Mouse (Mus musculus) retina, postnatal 7 days (tissue): ENCODE data around the gene Pga5.

ENCODE experiments used
- DNase-seq: peaks from one replicate; pipeline ENCODE4 v3.0.0-alpha.2; 2012; ENCODE audit warnings: low read depth, low spot score

Pga5 gene

DNA sequence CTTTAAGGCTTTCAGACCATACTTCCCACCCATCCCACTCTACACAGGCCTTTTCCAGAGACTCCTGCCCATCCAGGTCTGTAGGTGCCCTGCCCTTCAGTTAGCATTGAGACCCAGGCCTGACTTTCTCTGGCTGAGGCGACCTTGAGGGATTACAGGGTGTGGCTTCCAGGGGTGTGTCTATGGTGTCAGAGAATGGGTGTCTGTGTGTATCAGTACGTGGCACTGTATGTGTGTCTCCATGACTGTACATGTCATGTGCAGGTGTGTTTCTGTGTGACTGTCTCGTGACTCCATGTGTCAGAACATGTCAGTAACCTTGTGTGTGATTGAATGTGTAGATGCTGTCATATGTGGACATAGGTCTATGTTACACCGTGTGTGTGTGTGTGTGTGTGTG is 6.6 kb downstream of the Pga5 start:
- no peak for DNase-seq

DNA sequence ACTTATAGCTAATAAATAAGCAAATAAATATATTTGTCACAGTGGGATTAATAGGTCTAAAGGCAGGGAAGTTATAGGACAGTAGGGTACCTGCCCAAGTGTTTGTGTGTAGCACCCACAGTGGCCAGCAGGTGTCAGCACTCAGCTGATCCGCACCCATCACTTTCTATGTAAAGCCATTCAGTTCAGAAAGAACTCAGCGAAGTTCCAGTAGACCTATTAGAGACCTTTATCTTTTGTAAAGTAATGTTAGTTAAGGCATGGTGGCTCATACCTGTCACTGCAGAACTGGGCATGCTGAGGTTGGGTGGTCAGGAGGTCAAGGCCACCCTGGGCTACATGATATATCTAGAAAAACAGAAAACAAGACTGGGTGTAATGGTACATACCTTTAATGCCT is 12.4 kb downstream of the Pga5 start:
- peak; percentile 43 for DNase-seq

DNA sequence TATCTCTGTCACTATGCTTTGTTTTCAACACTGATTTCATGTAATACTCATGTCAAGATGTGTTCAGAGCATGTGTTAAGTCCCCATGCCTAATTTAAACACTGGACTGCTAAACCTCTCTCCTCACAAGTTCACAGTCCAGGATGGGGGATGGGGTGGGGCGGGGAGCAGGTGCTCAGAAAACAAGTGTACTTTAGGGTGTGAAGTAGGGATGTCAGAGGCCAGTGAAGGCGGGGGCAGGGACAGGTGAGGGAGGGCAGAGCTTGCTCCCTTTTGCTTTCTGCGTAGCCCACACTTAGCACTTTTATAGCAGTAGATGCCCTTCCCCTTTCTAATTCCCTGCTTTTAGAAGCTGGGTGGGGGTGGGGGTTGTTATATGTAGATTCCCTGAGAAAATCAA is 12.8 kb downstream of the Pga5 start:
- DNase-seq, result no peak

DNA sequence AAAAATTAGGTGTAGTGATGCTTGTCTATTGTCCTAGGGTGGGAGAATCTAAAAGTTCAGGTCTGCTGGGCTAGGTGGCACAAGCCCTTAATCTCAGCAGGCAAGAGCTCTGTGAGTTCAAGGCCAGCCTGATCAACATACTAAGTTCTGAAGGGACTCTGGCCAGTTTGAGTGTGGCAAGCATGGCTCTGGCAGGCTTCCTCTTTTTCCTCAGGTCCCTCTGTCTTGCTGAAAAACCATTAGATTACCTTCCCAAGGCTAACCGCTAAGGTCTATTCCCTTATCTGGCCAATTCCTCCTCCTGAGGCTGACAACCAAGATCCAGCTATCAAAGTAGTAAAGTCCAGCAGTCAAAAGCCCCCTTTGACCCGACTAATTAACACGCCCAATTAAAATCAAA is 15.2 kb downstream of the Pga5 start:
- DNase-seq, result no peak

DNA sequence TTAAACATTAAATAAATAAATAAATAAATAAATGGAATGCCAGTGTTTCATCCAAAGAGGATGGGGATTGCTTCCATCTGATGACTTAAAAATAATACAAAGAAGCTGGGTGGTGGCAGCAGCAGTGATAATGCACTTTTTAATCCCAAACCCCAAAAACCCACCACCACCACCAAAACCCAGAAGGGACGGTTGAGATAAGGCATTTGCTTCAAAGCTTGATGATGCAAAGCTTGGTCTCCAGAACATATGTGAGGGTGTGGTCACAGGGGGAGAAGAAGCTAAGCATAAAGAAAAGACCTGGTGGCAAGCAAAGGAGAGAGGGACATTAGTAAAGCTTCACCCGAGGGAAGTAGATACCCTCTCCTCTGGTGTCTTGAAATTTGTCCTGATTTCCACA is 16.0 kb downstream of the Pga5 start:
- DNase-seq, result no peak

DNA sequence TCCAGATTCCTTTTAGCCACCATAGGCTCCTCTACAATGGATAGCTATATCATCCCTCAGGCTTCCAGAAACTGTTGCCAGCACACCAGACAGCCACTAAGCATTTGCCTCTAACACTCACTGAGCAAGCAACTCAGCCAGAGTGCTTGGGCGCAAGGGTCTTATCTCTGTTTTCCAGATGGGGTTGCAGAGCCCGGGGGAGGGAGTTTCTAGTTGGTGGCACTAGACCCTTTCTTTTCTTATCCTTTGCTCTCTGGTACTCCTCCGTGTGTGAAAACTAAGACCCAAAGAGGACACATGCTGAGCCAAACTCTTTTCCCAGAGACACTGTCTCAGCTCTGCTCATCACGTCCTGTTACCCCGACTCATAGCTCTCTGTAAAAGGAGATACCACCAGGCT is 16.5 kb downstream of the Pga5 start:
- DNase-seq, result no peak

DNA sequence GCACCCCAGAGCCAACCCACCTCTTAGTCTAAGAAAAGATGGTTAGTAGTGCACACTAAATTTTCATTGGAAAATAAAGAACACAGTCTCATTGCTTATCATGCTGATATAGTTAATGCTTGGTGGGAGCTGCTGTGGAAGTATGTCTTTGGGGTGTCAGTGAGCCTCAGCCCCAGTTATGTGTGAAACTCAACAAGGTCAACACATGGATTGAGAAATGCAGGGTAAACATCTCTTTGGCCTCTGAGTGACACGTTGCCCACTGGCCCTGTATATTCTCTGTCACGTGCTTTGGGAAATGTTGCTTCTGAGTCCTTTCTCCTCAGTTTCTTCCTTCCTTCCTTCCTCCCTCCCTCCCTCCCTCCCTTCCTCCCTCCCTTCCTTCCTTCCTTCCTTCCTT is 19.5 kb downstream of the Pga5 start:
- no peak for DNase-seq

DNA sequence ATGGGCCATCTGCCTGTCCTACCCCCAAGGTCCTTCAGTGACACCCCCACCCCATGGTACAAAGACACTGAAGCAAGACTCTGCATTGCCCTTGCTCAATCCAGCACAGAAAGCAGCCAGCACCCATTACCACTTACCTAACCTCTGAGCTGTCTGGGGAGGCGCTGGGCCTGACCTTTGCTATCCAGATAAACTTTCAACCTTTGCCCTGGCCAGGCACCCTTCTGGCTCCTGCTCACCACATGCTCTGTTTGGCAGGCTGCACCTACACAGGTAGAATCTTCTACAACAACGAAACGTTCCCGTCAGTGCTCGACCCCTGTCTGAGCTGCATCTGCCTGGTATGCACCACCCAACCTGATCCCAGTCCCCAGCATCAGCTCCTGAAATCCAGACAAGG is 20.1 kb downstream of the Pga5 start:
- no peak for DNase-seq

DNA sequence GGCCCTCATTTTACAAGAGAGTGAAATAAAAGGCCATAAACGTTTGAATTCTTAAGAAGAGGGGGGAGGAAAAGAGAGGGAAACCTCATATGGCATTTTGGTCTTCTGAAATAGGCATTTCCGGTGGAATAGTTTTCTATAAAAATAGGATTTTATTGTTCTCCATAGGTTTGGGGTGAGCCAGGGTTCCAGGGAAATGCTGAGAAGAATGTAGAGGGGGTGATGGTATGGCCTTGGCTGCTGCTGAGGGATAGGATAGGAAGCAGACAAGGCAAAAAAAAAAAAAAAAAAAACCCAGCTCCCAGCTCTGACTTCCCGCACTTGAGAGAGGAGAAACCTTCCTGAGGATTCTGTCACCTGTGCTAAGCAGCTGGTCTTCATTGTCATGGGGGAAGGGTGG is 21.8 kb downstream of the Pga5 start:
- DNase-seq, result no peak

DNA sequence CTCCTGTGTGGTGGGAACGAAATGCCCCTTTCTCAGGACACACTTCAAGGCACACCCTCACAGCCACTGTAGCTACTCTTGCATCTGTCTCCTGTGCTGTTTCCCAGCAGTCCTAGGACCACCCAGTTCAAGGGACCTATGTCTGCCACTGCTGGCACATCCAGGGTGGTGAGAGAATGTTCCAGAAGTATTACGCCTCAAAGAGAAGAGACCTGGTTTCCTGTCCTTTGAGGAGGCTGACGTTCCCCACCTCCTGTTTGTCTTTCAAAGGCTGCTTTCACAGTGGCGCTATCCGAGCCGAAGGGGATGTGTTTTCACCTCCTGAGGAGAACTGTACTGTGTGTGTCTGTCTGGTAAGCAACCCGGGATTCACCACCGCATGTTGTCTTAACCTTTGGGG is 29.7 kb downstream of the Pga5 start:
- DNase-seq, result no peak

DNA sequence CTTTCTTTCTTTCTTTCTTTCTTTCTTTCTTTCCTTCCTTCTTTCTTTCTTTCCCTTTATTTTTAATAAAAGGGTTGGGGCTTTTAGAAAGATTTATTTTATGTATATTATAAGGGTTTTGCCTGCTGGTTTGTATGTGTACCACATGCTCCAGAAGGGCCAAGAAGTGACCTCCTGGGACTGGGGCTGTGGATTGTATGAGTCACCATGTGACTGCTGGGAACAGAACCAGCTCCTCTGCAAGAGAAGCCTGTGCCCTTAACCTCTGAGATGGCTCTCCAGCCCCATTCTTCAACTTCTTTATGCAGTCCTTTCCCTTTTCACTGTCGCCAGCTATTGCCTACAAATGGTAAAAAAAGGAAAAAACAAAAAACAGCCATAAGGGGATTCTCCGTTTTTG is 32.3 kb downstream of the Pga5 start:
- DNase-seq, result no peak

DNA sequence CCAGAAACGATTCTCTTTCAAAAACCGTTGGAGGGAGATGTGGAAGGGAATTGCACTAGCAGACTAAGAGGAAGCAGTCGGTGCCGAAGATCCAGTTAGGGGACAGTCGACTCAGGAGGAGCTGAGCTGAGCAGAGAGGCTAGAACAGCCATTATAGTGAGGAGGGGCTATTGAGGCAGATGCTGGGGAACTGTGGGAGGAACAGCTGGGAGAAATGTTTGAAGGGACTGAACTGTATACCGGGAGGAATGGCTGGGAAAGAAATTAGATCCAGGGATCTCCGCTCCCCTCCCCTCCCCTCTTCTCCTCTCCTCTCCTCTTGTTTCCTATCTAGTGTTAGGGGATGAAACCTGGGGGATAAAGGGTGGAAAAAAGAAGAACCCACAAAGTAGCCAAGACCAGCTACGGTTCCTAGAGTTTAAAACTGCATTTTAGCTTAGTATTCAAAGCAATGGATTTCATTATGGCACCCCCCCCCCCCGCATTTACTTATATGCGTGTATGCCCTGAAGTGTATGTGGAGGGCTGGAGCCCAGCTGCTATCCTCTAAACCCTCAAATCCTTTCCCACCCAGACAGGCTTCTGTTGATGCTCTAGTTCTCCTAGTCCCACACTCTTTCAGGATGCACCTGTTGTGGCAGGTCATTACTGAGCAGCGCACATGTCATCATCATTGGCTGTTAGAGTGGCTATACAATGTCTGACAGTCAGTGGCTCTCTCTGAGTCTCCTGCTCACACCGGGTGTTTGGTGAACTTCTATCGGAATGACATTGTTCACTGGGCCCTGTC is 37.1 kb downstream of the Pga5 start:
- DNase-seq, result no peak

DNA sequence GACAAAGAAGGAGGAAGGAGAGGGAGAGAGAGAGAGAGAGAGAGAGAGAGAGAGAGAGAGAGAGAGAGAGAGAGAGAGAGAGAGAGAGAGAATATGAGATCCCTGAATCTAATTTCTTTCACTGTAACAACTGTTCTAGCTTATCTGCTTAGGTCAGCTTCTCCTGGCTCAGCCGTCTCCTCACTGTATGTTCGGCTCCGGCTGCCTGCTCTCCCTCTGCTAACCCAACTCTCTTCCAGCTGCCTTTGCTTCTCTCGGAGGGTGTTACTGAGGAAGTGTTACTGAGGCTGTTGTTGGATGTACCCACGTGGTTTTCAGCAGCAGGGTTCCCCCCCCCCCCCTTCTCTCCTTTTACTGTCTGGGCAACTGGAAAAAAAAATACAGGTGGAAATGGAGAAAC is 37.8 kb downstream of the Pga5 start:
- DNase-seq, result no peak

DNA sequence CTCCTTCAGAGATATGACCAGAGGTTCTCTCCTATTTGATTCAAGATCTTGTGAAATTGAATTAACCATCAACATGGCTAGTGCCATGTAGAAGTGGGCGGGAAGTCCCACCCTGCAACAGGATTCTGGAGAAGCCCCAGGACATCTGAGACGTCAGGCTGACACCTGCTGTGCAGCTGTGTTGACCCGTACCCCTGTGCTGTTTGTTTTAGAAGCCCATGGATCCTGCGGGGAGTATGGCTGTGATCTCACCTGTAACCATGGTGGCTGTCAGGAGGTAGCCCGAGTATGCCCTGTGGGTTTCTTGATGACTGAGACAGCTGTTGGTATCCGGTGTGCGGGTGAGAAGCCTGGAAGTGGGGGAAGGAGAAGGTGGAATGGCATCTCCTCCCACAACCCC is 40.0 kb downstream of the Pga5 start:
- DNase-seq, result no peak

DNA sequence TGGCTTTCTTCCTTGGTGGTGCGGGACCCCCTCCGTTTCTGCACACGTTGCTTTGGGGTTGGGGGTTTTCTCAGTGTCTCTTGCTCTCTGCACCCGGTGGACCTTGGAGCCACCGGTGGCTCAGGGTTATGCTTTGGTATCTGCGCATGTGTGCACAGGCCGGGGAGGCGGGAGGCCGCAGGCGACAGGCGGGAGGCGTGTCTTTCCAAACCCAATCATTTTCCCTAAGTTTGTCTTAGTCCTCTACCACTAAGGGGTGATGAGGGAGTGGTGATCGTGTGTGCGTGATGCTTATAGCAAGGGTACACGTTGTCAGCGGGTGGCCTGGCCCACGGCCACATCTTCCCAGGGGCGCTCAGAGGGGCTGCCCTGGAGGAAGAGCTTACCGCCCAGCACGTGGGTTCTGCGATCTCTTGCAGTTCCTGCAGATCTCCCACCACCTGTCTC is 43.0 kb downstream of the Pga5 start:
- DNase-seq, result peak; percentile 23

DNA sequence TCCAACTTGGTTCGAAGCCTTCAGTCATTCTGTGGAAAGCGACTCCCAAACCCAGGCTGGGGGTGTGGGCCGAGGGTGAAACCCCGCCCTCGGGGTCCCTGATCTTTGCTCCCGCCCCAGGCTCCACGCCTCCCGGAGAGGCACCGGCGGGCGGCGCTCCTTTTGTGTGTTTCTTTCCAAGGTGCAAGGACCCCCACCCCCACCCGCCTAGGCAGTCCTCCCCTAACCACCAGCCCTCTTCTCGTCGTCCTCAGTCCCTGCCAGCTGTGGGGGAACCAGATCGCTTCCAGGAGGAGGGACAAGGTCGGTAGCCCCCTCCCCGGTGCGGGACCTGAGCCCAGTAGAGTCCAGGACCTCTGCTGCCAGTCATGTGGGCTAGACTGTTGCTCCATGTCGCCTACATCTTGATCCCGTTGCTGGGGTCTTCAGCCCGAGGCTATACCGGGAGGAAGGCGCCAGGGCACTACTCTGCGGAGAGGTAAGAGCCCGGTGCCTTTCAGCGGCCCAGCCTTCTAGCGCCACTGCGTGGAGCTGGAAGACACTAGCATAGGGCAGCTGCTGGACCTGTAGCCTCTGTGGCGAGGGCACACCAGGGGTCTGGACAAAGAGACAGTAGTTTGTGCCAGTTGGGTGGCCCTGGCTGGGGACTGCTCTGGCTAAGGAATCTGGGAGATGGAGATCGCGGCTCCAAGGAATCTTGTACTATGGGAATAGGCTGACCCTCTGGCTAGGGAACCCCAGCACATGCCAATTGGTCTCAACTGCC is 43.6 kb downstream of the Pga5 start, which contains the start of gene Vwce:
Gene Vwce (plus strand): TSS at position 108 of the 766 bp plus-strand sequence.
- peak; percentile 29 for DNase-seq
